Mouse (Mus musculus): ENCODE data around the gene S100a14. TPM values are rescaled to one million over a fixed set of nuclear protein-coding genes. Genes with fewer than 3 reads are reported as not detected.
A peak's percentile ranks its signal among the peaks of the same experiment; 100 is the strongest.

S100a14 gene
- polyA plus RNA-seq, 1 experiment from 2014 or later: 149 TPM

- Histone ChIP-seq H3K9ac (ENCODE audit: low read length) (peak within 1 kb of the TSS; percentile 63), H3K4me3 (replicated peaks; ENCODE audit: low read length) (peak within 1 kb of the TSS; percentile 35), H3K27ac (ENCODE audit: low read length) (peak within 1 kb of the TSS; percentile 86), H3K27me3 (ENCODE audit: control insufficient read depth, insufficient read depth, low read length) (no peaks in the 10 kb centered on the region), H3K4me2 (ENCODE audit: low read depth, low read length) (peak within 1 kb of the TSS; percentile 51), H3K36me3 (ENCODE audit: control insufficient read depth, insufficient read depth, low read length) (no peaks in the 10 kb centered on the region), H3K4me1 (ENCODE audit: control insufficient read depth, insufficient read depth, low read length) (peaks cover 13% of the 10 kb centered on the region; the same call in 1 of the 2 replicates), H3K9me3 (replicated peaks; ENCODE audit: control insufficient read depth, low read length) (no peaks in the 10 kb centered on the region)
- peak; percentile 86 for ATAC-seq (ENCODE audit: insufficient read depth, low FRiP score)
- 31% methylated on average over 10 of the region's 10 CpGs for WGBS
These were observed 10.7 kb downstream of the S100a14 start, which contains the start of gene S100a16 for GRCm38 (mm10) chr3:90537141-90537904. Gene S100a16, plus strand, starts transcription at chr3:90537254.

GRCm38 (mm10) chr3:90537905-90538296 lies 11.2 kb downstream of the S100a14 start:
- H3K27me3 ChIP-seq (ENCODE audit: control insufficient read depth, insufficient read depth, low read length): no peaks in the 10 kb centered on the region
- WGBS: 63% methylated on average over 5 of the region's 5 CpGs
- H3K4me3 ChIP-seq (replicated peaks; ENCODE audit: low read length): peak overlapping the region; percentile 35
- peak overlapping the region; percentile 51 for H3K4me2 ChIP-seq (ENCODE audit: low read depth, low read length)
- peak overlapping the region; percentile 63 for H3K9ac ChIP-seq (ENCODE audit: low read length)
- H3K36me3 ChIP-seq (ENCODE audit: control insufficient read depth, insufficient read depth, low read length): no peaks in the 10 kb centered on the region
- peak overlapping the region; percentile 86 for H3K27ac ChIP-seq (ENCODE audit: low read length)
- peaks cover 13% of the 10 kb centered on the region; the same call in 1 of the 2 replicates for H3K4me1 ChIP-seq (ENCODE audit: control insufficient read depth, insufficient read depth, low read length)
- ATAC-seq (ENCODE audit: insufficient read depth, low FRiP score): peak; percentile 48; the same call in 1 of the 2 replicates
- H3K9me3 ChIP-seq (replicated peaks; ENCODE audit: control insufficient read depth, low read length): no peaks in the 10 kb centered on the region

- Histone ChIP-seq H3K9me3 (replicated peaks; ENCODE audit: control insufficient read depth, low read length) (no peaks in the 10 kb centered on the region), H3K4me2 (ENCODE audit: low read depth, low read length) (peak overlapping the region; percentile 37), H3K4me3 (replicated peaks; ENCODE audit: low read length) (peak overlapping the region; percentile 21), H3K36me3 (ENCODE audit: control insufficient read depth, insufficient read depth, low read length) (no peaks in the 10 kb centered on the region), H3K4me1 (ENCODE audit: control insufficient read depth, insufficient read depth, low read length) (peaks cover 13% of the 10 kb centered on the region; the same call in 1 of the 2 replicates), H3K27me3 (ENCODE audit: control insufficient read depth, insufficient read depth, low read length) (no peaks in the 10 kb centered on the region), H3K9ac (ENCODE audit: low read length) (peak overlapping the region; percentile 44), H3K27ac (ENCODE audit: low read length) (peak overlapping the region; percentile 28)
- 50% methylated on average over 4 of the region's 4 CpGs for WGBS
- peak; percentile 31; the same call in 1 of the 2 replicates for ATAC-seq (ENCODE audit: insufficient read depth, low FRiP score)
These were observed 14.2 kb downstream of the S100a14 start for GRCm38 (mm10) chr3:90540904-90541303.

- ATAC-seq (ENCODE audit: insufficient read depth, low FRiP score): no peak
- Histone ChIP-seq H3K27me3 (ENCODE audit: control insufficient read depth, insufficient read depth, low read length) (no peaks in the 10 kb centered on the region), H3K9me3 (replicated peaks; ENCODE audit: control insufficient read depth, low read length) (no peaks in the 10 kb centered on the region), H3K9ac (ENCODE audit: low read length) (no peak overlapping the region), H3K4me2 (ENCODE audit: low read depth, low read length) (no peak overlapping the region), H3K36me3 (ENCODE audit: control insufficient read depth, insufficient read depth, low read length) (no peaks in the 10 kb centered on the region), H3K4me1 (ENCODE audit: control insufficient read depth, insufficient read depth, low read length) (no peaks in the 10 kb centered on the region), H3K4me3 (replicated peaks; ENCODE audit: low read length) (no peak overlapping the region), H3K27ac (ENCODE audit: low read length) (no peak overlapping the region)
- 55% methylated on average over 5 of the region's 5 CpGs for WGBS
These were observed 23.2 kb downstream of the S100a14 start for GRCm38 (mm10) chr3:90549676-90550420.

- Histone ChIP-seq H3K4me2 (ENCODE audit: low read depth, low read length) (no peak overlapping the region), H3K9ac (ENCODE audit: low read length) (no peak overlapping the region), H3K27me3 (ENCODE audit: control insufficient read depth, insufficient read depth, low read length) (no peaks in the 10 kb centered on the region), H3K9me3 (replicated peaks; ENCODE audit: control insufficient read depth, low read length) (no peaks in the 10 kb centered on the region), H3K36me3 (ENCODE audit: control insufficient read depth, insufficient read depth, low read length) (no peaks in the 10 kb centered on the region), H3K4me1 (ENCODE audit: control insufficient read depth, insufficient read depth, low read length) (no peaks in the 10 kb centered on the region), H3K4me3 (replicated peaks; ENCODE audit: low read length) (no peak overlapping the region), H3K27ac (ENCODE audit: low read length) (no peak overlapping the region)
- no peak for ATAC-seq (ENCODE audit: insufficient read depth, low FRiP score)
- WGBS: 72% methylated on average over 2 of the region's 2 CpGs
These were observed 23.8 kb downstream of the S100a14 start for GRCm38 (mm10) chr3:90550421-90550790.

- H3K4me3 ChIP-seq (replicated peaks; ENCODE audit: low read length): no peak overlapping the region
- 66% methylated on average over 2 of the region's 2 CpGs for WGBS
- H3K4me2 ChIP-seq (ENCODE audit: low read depth, low read length): no peak overlapping the region
- no peak overlapping the region for H3K27ac ChIP-seq (ENCODE audit: low read length)
- no peaks in the 10 kb centered on the region for H3K9me3 ChIP-seq (replicated peaks; ENCODE audit: control insufficient read depth, low read length)
- H3K27me3 ChIP-seq (ENCODE audit: control insufficient read depth, insufficient read depth, low read length): no peaks in the 10 kb centered on the region
- H3K36me3 ChIP-seq (ENCODE audit: control insufficient read depth, insufficient read depth, low read length): no peaks in the 10 kb centered on the region
- H3K9ac ChIP-seq (ENCODE audit: low read length): no peak overlapping the region
- no peaks in the 10 kb centered on the region for H3K4me1 ChIP-seq (ENCODE audit: control insufficient read depth, insufficient read depth, low read length)
- no peak for ATAC-seq (ENCODE audit: insufficient read depth, low FRiP score)
These were observed 25.6 kb downstream of the S100a14 start for GRCm38 (mm10) chr3:90552231-90552630.

GRCm38 (mm10) chr3:90555954-90556353 lies 29.3 kb downstream of the S100a14 start:
- ATAC-seq (ENCODE audit: insufficient read depth, low FRiP score): no peak
- Histone ChIP-seq H3K9me3 (replicated peaks; ENCODE audit: control insufficient read depth, low read length) (no peaks in the 10 kb centered on the region), H3K4me2 (ENCODE audit: low read depth, low read length) (no peak overlapping the region), H3K4me3 (replicated peaks; ENCODE audit: low read length) (no peak overlapping the region), H3K27me3 (ENCODE audit: control insufficient read depth, insufficient read depth, low read length) (no peaks in the 10 kb centered on the region), H3K4me1 (ENCODE audit: control insufficient read depth, insufficient read depth, low read length) (no peaks in the 10 kb centered on the region), H3K36me3 (ENCODE audit: control insufficient read depth, insufficient read depth, low read length) (no peaks in the 10 kb centered on the region), H3K9ac (ENCODE audit: low read length) (no peak overlapping the region), H3K27ac (ENCODE audit: low read length) (no peak overlapping the region)
- WGBS: 60% methylated on average over 5 of the region's 5 CpGs

- WGBS: 66% methylated on average over 6 of the region's 6 CpGs
- H3K27ac ChIP-seq (ENCODE audit: low read length): no peak within 1 kb of the TSS
- no peaks in the 10 kb centered on the region for H3K4me1 ChIP-seq (ENCODE audit: control insufficient read depth, insufficient read depth, low read length)
- no peak within 1 kb of the TSS for H3K9ac ChIP-seq (ENCODE audit: low read length)
- ATAC-seq (ENCODE audit: insufficient read depth, low FRiP score): no peak
- H3K4me2 ChIP-seq (ENCODE audit: low read depth, low read length): no peak within 1 kb of the TSS
- no peaks in the 10 kb centered on the region for H3K36me3 ChIP-seq (ENCODE audit: control insufficient read depth, insufficient read depth, low read length)
- H3K4me3 ChIP-seq (replicated peaks; ENCODE audit: low read length): no peak within 1 kb of the TSS
- H3K27me3 ChIP-seq (ENCODE audit: control insufficient read depth, insufficient read depth, low read length): no peaks in the 10 kb centered on the region
- H3K9me3 ChIP-seq (replicated peaks; ENCODE audit: control insufficient read depth, low read length): no peaks in the 10 kb centered on the region
These were observed 33.5 kb downstream of the S100a14 start, which contains the start of gene S100a3 for GRCm38 (mm10) chr3:90560008-90560628. Gene S100a3, plus strand, starts transcription at chr3:90560578.
